Mouse (Mus musculus) midbrain, embryonic 11.5 days (tissue): ENCODE results near the gene Zfp663. TPM values are rescaled to one million over a fixed set of nuclear protein-coding genes. Genes with fewer than 3 reads are reported as not detected.

Source experiments
- ATAC-seq: fragments of 200-750 bp; cut with Nextera tagmentation; 2 replicates; pipeline ENCODE4 v1.8.0; 2017; ENCODE audit warnings: moderate TSS enrichment, moderate library complexity; ENCODE audit not compliant: low FRiP score
- DNase-seq: peaks from one replicate; pipeline ENCODE4 v3.0.0; 2015; ENCODE audit warnings: low spot score; ENCODE audit errors: missing footprints
- H3K27ac ChIP-seq: fragments of 300-500 bp; sonication (generic); 2 replicates; pipeline ENCODE4 v1.5.1; 2014; ENCODE audit warnings: low read depth, low read length
- H3K27me3 ChIP-seq: fragments of 300-500 bp; sonication (generic); 2 replicates; pipeline ENCODE4 v1.6.1; 2014; ENCODE audit warnings: mild to moderate bottlenecking, low read length, moderate library complexity, mixed read lengths; ENCODE audit not compliant: control insufficient read depth, insufficient read depth
- H3K36me3 ChIP-seq: fragments of 300-500 bp; sonication (generic); 2 replicates; pipeline ENCODE4 v1.6.1; 2014; ENCODE audit warnings: mild to moderate bottlenecking, low read length, moderate library complexity, mixed read lengths; ENCODE audit not compliant: control insufficient read depth, insufficient read depth
- H3K4me1 ChIP-seq: fragments of 300-500 bp; sonication (generic); 2 replicates; pipeline ENCODE4 v1.6.1; 2014; ENCODE audit warnings: low read length; ENCODE audit not compliant: control insufficient read depth, insufficient read depth
- H3K4me2 ChIP-seq: fragments of 300-500 bp; sonication (generic); 2 replicates; pipeline ENCODE4 v1.6.1; 2014; ENCODE audit warnings: mild to moderate bottlenecking, moderate library complexity
- H3K4me3 ChIP-seq: fragments of 300-500 bp; sonication (generic); 2 replicates; pipeline ENCODE4 v1.5.1; 2014; ENCODE audit warnings: low read depth, low read length
- H3K9ac ChIP-seq: fragments of 300-500 bp; sonication (generic); 2 replicates; pipeline ENCODE4 v1.6.1; 2014; ENCODE audit warnings: low read length
- H3K9me3 ChIP-seq: fragments of 300-500 bp; sonication (generic); 2 replicates; pipeline ENCODE4 v1.6.1; 2016; ENCODE audit warnings: low read length; ENCODE audit not compliant: control insufficient read depth
- WGBS: fragments of 180-500 bp; shearing (Covaris S2); extraction: QIAGEN DNeasy Blood & Tissue Kit; methylation state at CpG from one replicate; pipeline ENCODE4 v1.1.7; 2014; 5-methylcytosine and 5-hydroxymethylcytosine counted together
- polyA plus RNA-seq: library from polyadenylated mRNA; unstranded; fragments of >200 nt; fragmentation: Nextera tagmentation; extraction: Ambion mirVana; gene quantifications from 2 replicates; pipeline ENCODE4 v1.2.1, GENCODE M21; 2014

Zfp663 gene
- polyA plus RNA-seq, 1 experiment from 2014 or later, result 10.1 TPM

- no peaks in the 10 kb centered on the region for H3K4me1 ChIP-seq
- no peak overlapping the region for H3K4me3 ChIP-seq
- no peak for DNase-seq
- no peak overlapping the region for H3K27ac ChIP-seq
- no peak overlapping the region for H3K9ac ChIP-seq
- no peak overlapping the region for H3K4me2 ChIP-seq
- WGBS, result 97% methylated on average over 25 of the region's 25 CpGs
- peaks cover 3% of the 10 kb centered on the region; the same call in 1 of the 2 replicates for H3K9me3 ChIP-seq
- peaks cover 64% of the 10 kb centered on the region for H3K36me3 ChIP-seq
- no peak for ATAC-seq
- no peaks in the 10 kb centered on the region for H3K27me3 ChIP-seq
Measured at GRCm38 (mm10) chr2:165380050-165380449, 11.5 kb upstream of the Zfp663 start.

GRCm38 (mm10) chr2:165376001-165376400 is 7.5 kb upstream of the Zfp663 start:
- Histone ChIP-seq H3K27me3 (no peaks in the 10 kb centered on the region), H3K27ac (no peak overlapping the region), H3K9me3 (peaks cover 3% of the 10 kb centered on the region; the same call in 1 of the 2 replicates), H3K9ac (no peak overlapping the region), H3K4me3 (no peak overlapping the region), H3K36me3 (peaks cover 29% of the 10 kb centered on the region), H3K4me2 (no peak overlapping the region), H3K4me1 (no peaks in the 10 kb centered on the region)
- 87% methylated on average over 4 of the region's 4 CpGs for WGBS
- ATAC-seq, result no peak
- no peak for DNase-seq

GRCm38 (mm10) chr2:165375478-165375877 is 6.9 kb upstream of the Zfp663 start:
- no peaks in the 10 kb centered on the region for H3K4me1 ChIP-seq
- no peak overlapping the region for H3K9ac ChIP-seq
- 87% methylated on average over 5 of the region's 5 CpGs for WGBS
- no peaks in the 10 kb centered on the region; the same call in 1 of the 2 replicates for H3K9me3 ChIP-seq
- DNase-seq (no peak), ATAC-seq (no peak)
- H3K27ac ChIP-seq, result no peak overlapping the region
- peaks cover 24% of the 10 kb centered on the region for H3K36me3 ChIP-seq
- H3K4me2 ChIP-seq, result no peak overlapping the region
- H3K27me3 ChIP-seq, result no peaks in the 10 kb centered on the region
- no peak overlapping the region for H3K4me3 ChIP-seq

GRCm38 (mm10) chr2:165371066-165371465 is 2.5 kb upstream of the Zfp663 start:
- peaks cover 4% of the 10 kb centered on the region; the same call in 1 of the 2 replicates for H3K36me3 ChIP-seq
- 23% methylated on average over 3 of the region's 3 CpGs for WGBS
- H3K9ac ChIP-seq, result no peak overlapping the region
- DNase-seq, result peak; percentile 86
- ATAC-seq, result no peak
- no peak overlapping the region for H3K27ac ChIP-seq
- no peak overlapping the region for H3K4me3 ChIP-seq
- no peaks in the 10 kb centered on the region for H3K27me3 ChIP-seq
- peaks cover 10% of the 10 kb centered on the region for H3K4me1 ChIP-seq
- no peak overlapping the region for H3K4me2 ChIP-seq
- H3K9me3 ChIP-seq, result no peaks in the 10 kb centered on the region

GRCm38 (mm10) chr2:165370348-165370747 is 1.8 kb upstream of the Zfp663 start:
- ATAC-seq (no peak), DNase-seq (no peak)
- H3K9ac ChIP-seq, result no peak overlapping the region
- H3K27me3 ChIP-seq, result no peaks in the 10 kb centered on the region
- no peak overlapping the region for H3K4me3 ChIP-seq
- 82% methylated on average over 3 of the region's 3 CpGs for WGBS
- peaks cover 10% of the 10 kb centered on the region for H3K4me1 ChIP-seq
- peaks cover 4% of the 10 kb centered on the region; the same call in 1 of the 2 replicates for H3K36me3 ChIP-seq
- no peak overlapping the region for H3K4me2 ChIP-seq
- H3K9me3 ChIP-seq, result no peaks in the 10 kb centered on the region
- H3K27ac ChIP-seq, result no peak overlapping the region

GRCm38 (mm10) chr2:165367868-165368439 is 575 bp downstream of the Zfp663 start:
- peak; percentile 59 for ATAC-seq
- under 1% methylated on average over 13 of the region's 13 CpGs for WGBS
- peaks cover 10% of the 10 kb centered on the region for H3K4me1 ChIP-seq

GRCm38 (mm10) chr2:165367047-165367520 is 1.4 kb downstream of the Zfp663 start:
- H3K27me3 ChIP-seq, result peaks cover 2% of the 10 kb centered on the region; the same call in 1 of the 2 replicates
- H3K27ac ChIP-seq, result no peak overlapping the region
- no peak overlapping the region; the same call in 1 of the 2 replicates for H3K4me3 ChIP-seq
- ATAC-seq, result no peak
- H3K4me1 ChIP-seq, result peaks cover 10% of the 10 kb centered on the region
- peak overlapping the region; percentile 35 for H3K4me2 ChIP-seq
- H3K9ac ChIP-seq, result no peak overlapping the region
- peak; percentile 81 for DNase-seq
- no peaks in the 10 kb centered on the region for H3K9me3 ChIP-seq
- H3K36me3 ChIP-seq, result no peaks in the 10 kb centered on the region
- 6% methylated on average over 5 of the region's 8 CpGs for WGBS

More at GRCm38 (mm10) chr2:165367868-165368439, 575 bp downstream of the Zfp663 start:
- Histone ChIP-seq H3K9ac (peak overlapping the region; percentile 68), H3K4me2 (peak overlapping the region; percentile 77), H3K36me3 (no peaks in the 10 kb centered on the region), H3K4me3 (peak overlapping the region; percentile 47), H3K9me3 (no peaks in the 10 kb centered on the region), H3K27ac (peak overlapping the region; percentile 69), H3K27me3 (peaks cover 2% of the 10 kb centered on the region; the same call in 1 of the 2 replicates)
- DNase-seq, result no peak

GRCm38 (mm10) chr2:165364334-165365091 is 4.0 kb downstream of the Zfp663 start:
- Histone ChIP-seq H3K27ac (no peak overlapping the region), H3K9ac (peak overlapping the region; percentile 16; the same call in 1 of the 2 replicates), H3K36me3 (no peaks in the 10 kb centered on the region), H3K4me1 (peaks cover 10% of the 10 kb centered on the region), H3K4me2 (peak overlapping the region; percentile 27; the same call in 1 of the 2 replicates), H3K9me3 (no peaks in the 10 kb centered on the region), H3K27me3 (peaks cover 2% of the 10 kb centered on the region; the same call in 1 of the 2 replicates), H3K4me3 (no peak overlapping the region)
- DNase-seq (peak; percentile 98), ATAC-seq (no peak)
- WGBS, result 13% methylated on average over 21 of the region's 21 CpGs

- peaks cover 6% of the 10 kb centered on the region for H3K4me1 ChIP-seq
- no peak for DNase-seq
- no peak overlapping the region for H3K4me2 ChIP-seq
- WGBS, result 88% methylated on average over 6 of the region's 6 CpGs
- H3K9ac ChIP-seq, result no peak overlapping the region
- no peak overlapping the region for H3K27ac ChIP-seq
- H3K4me3 ChIP-seq, result no peak overlapping the region
- no peaks in the 10 kb centered on the region for H3K9me3 ChIP-seq
- H3K27me3 ChIP-seq, result peaks cover 2% of the 10 kb centered on the region; the same call in 1 of the 2 replicates
- ATAC-seq, result no peak
- H3K36me3 ChIP-seq, result no peaks in the 10 kb centered on the region
Measured at GRCm38 (mm10) chr2:165363282-165363681, 5.2 kb downstream of the Zfp663 start.
